Mouse (Mus musculus): Measurements from ENCODE around the gene Wnt1. TPM values are rescaled to one million over a fixed set of nuclear protein-coding genes. Genes with fewer than 3 reads are reported as not detected.

Gene Wnt1
- total RNA-seq, 2 experiments from 2014 or later = not detected

- no peak for DNase-seq (ENCODE audit: low spot score)
These were observed 11.9 kb upstream of the Wnt1 start, which contains the start of gene Wnt10b for GRCm38 (mm10) chr15:98777762-98778161. Wnt10b (minus strand) TSS chr15:98778150.

DNA sequence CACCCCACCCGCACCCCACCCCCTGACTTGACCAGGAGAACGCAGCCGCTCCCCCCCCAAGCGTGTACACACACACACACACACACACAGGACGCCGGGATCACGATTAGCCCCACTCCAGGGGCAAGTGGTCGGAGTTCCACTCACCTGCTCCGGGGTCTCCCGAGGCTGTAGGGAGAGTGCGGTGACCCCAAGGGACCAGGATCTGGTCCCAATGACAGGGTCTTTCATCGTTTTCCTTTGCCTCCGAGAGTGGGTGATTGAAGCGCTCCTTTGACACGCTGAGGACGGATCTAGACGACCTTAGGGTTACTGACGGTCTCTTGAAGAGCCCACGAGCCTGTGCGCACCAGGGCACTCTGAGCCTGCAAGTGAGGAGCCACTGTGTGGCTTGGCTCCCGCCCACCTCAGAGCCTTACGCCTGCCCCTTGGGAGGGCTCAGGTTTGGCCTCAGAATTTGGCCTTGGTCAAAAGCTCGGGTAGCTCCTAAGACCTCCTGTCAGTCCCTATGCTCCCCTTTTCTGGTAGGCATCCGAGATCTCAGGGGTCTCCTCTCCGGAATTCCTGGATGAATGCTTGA lies 11.4 kb upstream of the Wnt1 start:
- DNase-seq (ENCODE audit: low spot score) = no peak

DNA sequence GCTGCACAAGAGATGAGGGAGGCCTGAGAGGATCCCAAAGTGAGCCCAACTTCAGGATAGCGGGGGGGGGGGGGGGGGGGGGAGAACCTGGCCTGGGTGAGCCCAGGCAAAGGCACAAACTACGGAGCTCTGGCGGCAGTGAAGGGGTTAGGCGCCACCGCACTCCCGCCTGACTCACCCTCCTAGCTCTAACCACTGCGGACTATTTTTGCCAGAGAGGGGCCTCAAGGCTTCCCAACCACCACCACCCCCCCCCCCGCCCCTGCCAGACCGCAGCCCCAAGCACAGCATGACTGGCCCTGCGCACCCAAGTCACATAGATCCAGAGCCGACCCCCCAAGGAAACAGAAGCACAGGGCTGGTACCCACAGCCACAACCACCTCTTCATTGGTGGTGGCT lies 10.9 kb upstream of the Wnt1 start:
- no peak for DNase-seq (ENCODE audit: low spot score)

- peak; percentile 55 for DNase-seq (ENCODE audit: low spot score)
These were observed 9.6 kb upstream of the Wnt1 start for GRCm38 (mm10) chr15:98780075-98780474.

DNA sequence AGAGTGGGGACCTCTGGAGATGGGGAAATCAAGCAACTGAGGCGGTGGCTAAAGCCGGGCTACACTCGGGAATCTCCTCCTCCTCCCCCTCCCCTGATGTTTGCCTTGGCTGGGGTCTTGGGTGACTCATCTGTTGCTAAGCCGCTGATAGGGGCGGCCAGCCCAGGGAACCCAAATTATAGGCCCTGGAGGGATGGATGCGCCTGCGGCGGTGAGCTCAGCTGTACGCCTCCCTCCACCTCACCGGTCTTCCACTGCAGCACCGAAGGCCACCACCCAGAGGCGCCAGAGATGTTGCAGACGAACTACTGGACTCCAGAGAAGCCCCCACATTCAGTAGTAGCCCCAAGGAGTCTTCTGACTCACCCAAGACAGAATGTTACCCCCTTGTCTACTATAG lies 9.1 kb upstream of the Wnt1 start:
- DNase-seq (ENCODE audit: low spot score) = peak; percentile 65

DNA sequence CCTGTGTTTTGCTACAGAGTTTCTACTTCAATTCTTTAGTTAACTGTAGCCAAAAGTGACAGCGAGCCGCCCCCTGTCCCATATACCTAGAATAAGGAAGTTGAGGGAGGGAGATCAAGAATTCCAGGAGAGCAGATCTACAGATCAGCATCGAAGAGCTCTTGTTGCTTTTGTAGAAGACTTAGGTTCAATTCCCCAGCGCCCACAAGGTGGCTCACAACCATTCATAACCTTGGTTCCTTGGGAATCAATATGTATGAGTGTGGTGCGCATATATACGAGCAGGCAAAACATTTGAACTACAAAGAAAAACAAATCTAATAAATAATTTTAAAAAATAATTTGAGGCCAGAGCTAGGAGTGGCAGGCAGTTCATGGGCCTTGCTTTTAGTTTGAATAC lies 8.5 kb upstream of the Wnt1 start:
- DNase-seq (ENCODE audit: low spot score) = no peak

DNA sequence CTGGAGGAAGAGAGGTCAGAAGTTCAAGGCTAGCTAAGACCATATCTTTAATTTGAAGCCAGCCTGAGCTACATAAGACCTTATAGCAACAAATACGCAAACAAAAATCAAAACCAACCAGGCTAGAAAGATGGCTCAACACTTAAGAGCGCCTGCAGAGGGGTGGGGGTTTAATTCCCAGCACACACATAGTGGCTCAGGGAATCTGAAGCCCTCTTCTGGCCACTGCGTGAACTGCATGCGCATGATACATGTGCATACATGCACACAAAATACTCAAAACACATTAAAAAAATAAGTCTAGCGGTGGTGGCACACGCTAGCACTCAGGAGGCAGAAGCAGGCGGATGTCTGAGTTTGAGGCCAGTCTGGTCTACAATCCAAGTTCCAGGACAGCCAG lies 3.9 kb upstream of the Wnt1 start:
- DNase-seq (ENCODE audit: low spot score) = no peak

GRCm38 (mm10) chr15:98787930-98788329 lies 1.7 kb upstream of the Wnt1 start:
- DNase-seq (ENCODE audit: low spot score) = no peak

DNA sequence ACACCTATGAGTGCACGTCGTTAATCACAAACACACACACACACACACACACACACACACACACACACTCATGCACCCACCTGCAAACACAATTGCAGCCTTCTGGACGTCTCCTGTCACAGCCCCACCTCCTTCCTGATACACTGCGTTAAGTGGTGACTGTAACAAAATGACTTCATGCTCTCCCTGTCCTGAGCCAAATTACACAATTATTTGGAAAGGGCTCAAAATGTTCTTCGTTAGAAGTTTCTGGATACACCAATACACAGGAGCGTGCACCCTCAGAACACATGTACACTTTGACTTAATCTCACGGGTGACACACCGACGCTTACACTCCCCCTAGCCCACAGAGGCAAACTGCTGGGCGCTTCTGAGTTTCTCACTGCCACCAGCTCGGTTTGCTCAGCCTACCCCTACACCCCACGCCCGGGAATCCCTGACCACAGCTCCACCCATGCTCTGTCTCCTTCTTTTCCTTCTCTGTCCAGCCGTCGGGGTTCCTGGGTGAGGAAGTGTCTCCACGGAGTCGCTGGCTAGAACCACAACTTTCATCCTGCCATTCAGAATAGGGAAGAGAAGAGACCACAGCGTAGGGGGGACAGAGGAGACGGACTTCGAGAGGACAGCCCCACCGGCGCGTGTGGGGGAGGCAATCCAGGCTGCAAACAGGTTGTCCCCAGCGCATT lies 541 bp upstream of the Wnt1 start:
- no peak for DNase-seq (ENCODE audit: low spot score)

DNA sequence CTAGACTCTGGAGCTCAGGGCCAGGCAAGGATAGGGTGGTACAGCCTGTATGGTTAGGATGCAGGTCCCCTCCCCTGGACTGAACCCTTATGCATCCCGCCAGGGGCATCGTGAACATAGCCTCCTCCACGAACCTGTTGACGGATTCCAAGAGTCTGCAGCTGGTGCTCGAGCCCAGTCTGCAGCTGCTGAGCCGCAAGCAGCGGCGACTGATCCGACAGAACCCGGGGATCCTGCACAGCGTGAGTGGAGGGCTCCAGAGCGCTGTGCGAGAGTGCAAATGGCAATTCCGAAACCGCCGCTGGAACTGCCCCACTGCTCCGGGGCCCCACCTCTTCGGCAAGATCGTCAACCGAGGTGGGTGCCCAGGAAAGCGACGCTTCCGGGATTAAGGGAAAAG lies 1.1 kb downstream of the Wnt1 start:
- DNase-seq (ENCODE audit: low spot score) = no peak

DNA sequence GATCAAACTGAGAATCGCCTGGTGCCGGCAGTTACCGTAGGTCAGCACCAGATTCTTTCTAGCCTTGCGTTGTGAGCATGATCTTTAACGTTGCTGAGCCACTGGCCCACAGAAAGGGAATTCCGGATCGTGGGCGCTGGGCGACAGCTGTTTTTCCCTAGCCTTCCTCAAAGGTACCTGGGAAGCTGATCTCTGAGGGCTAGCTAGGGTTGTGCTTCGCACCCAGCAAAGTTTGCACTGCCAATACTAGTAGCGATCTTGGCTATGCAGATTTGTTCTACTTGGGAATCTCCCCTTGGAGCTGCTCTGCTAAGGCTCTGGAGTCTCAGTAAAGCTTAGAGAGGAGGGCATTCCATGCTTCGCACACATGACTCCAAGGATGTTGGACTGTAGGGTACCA lies 1.6 kb downstream of the Wnt1 start:
- no peak for DNase-seq (ENCODE audit: low spot score)

DNA sequence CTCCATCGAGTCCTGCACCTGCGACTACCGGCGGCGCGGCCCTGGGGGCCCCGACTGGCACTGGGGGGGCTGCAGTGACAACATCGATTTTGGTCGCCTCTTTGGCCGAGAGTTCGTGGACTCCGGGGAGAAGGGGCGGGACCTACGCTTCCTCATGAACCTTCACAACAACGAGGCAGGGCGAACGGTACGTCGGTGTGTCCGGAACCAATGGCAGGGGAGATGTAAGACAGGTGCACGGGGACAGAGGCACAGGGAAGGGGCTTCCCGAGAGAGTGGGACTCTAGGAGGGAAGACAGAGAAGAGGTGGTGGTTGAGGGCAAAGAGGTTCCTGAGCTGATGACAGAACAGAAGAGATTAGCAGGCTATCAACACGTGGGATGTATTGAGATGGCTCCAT lies 2.1 kb downstream of the Wnt1 start:
- DNase-seq (ENCODE audit: low spot score) = no peak

- no peak for DNase-seq (ENCODE audit: low spot score)
These were observed 2.8 kb downstream of the Wnt1 start for GRCm38 (mm10) chr15:98792233-98793020.

DNA sequence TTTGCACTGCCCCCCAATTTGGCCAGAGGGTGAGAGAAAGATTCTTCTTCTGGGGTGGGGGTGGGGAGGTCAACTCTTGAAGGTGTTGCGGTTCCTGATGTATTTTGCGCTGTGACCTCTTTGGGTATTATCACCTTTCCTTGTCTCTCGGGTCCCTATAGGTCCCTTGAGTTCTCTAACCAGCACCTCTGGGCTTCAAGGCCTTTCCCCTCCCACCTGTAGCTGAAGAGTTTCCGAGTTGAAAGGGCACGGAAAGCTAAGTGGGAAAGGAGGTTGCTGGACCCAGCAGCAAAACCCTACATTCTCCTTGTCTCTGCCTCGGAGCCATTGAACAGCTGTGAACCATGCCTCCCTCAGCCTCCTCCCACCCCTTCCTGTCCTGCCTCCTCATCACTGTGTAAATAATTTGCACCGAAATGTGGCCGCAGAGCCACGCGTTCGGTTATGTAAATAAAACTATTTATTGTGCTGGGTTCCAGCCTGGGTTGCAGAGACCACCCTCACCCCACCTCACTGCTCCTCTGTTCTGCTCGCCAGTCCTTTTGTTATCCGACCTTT lies 3.6 kb downstream of the Wnt1 start:
- no peak for DNase-seq (ENCODE audit: low spot score)

DNA sequence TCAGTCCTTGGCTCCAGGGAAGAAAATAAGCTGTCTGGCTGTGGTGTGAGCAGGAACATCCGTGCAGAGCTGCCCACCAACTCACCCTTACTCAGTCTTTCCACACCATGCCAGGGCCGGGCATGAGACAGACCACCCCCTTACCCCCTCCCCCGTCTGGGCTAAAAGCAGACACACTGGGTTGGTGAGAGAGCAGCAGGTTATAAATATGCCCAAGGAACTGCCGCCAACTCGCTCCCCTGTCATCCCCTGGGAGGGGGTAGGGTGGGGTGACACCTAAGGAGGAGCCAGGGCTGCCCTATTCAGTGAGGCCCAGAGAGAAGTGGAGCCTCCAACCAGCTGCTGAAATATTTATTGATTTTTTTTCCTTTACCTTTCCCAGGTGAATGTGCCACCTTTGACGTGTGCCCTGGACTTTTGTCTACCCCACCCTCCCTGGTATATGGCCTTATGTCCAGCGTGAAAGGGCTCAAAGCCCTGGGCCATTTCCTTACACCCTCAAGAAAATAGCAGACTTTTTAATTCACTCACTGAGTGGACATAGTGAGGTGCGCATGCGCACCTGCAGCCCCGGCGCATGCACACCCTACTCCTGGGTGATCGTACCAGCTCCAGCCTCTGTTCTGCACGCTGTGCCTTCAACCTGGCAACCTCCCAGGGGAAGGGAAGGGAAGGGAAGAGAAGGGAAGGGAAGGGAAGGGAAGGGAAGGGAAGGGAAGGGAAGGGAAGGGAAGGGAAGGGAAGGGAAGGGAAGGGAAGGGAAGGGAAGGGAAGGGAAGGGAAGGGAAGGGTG lies 7.3 kb downstream of the Wnt1 start:
- no peak for DNase-seq (ENCODE audit: low spot score)

DNA sequence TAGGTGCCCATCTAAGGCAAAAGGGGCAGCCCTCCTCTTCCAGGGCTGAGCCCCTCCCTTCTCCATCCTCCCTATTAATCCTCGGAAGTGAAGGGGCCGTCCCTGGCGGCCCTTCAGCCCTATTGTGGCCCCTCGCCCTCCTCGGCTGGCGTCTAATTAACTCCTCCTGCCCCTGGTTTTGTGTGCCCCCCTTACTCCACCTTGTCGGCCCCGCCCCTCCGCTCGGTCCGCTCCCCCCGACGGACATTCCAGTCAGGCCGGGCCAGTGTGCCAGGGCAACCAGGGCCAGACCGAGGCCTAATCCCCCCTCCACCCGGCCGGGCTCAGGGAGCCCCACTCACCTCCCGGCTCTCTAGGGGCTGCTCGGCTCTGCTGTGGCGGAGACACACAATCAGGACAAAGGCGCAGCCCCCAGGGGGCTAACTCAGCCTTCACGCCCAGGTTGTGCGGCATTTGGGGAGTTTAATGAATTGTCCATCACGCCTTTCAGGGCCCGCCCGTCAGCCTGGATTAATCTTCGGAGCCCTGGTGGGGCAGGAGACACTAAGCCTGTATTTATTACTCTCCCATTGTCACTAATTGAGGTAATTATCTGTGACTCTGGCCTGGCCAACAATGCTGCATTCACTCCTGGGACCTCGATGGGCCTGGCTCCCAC lies 8.3 kb downstream of the Wnt1 start:
- no peak for DNase-seq (ENCODE audit: low spot score)

GRCm38 (mm10) chr15:98798903-98799302 lies 9.2 kb downstream of the Wnt1 start:
- no peak for DNase-seq (ENCODE audit: low spot score)

DNA sequence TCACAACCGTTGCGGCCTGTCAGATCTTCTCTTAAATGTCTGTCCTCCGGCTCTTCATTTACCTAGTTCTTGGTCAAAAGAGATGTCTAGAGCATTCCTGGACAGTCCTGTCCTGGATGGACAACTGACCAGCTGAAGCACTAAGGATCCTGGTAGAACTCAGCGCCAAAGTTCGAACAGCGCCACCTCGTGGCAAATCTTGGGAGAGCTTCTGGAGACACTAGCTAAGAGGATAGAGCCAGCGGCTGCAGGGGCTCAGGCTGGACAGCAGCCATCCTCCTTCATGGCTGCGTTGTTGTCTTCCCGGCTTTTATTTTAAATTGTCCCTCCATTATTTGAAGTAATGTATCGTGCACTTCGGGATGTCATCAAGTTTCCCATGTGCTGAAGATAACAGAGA lies 9.7 kb downstream of the Wnt1 start:
- peak; percentile 84 for DNase-seq (ENCODE audit: low spot score)

DNA sequence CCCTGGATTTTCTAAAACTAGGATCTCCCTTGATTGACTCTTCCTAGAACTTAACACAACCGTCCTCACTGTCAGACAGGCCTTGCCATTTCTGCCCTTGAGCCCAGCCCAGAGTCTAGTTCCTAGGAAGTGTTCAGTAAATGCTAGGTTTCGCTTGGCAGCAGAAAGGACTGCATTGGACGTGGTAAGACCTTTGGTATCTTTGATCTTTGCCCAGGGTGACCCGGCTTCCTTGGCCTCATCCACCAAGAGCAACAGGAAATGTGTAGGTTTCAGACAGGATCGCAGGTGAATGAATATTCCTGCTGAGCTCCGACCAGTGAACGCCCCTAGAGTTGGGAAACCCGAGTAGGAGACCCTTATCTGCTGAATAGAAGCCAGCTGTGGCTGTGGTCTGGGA lies 13.3 kb downstream of the Wnt1 start:
- DNase-seq (ENCODE audit: low spot score) = no peak

DNA sequence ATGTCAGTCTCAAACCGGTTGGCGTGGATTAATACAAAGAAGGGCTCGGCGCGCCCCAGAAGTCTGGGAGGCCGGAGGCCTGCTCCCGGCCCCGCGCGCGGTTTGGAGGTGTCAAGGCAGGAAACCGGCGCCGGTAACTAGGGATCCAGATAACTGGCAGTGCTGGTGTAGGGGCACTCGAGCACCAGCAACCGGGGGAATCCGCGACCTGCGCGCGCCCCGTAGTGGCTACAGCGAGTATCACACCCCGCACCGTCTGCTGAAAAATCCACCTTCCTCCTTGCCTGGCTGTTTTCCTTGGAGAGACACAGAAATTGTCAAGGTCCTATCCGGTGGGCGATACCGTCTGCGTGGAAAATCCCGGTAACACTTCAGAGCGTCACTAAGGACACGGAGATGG lies 14.4 kb downstream of the Wnt1 start:
- DNase-seq (ENCODE audit: low spot score) = peak; percentile 81

Data from gastrocnemius, adult 18-20 months (tissue).